Mouse (Mus musculus) liver, adult (tissue): Measurements from ENCODE around the gene Trp53i11.

ENCODE experiments used
- GATA4 ChIP-seq: IDR thresholded peaks from 2 replicates; pipeline ENCODE4 v1.6.1; 2014; ENCODE audit warnings: mild to moderate bottlenecking, low read length; ENCODE audit not compliant: insufficient replicate concordance

The Trp53i11 gene

GRCm38 (mm10) chr2:93238864-93239263, 51.5 kb downstream of the Trp53i11 start:
- no peak for TF ChIP-seq GATA4

- TF ChIP-seq GATA4: no peak
These were observed 54.8 kb downstream of the Trp53i11 start for GRCm38 (mm10) chr2:93242166-93242565.

DNA sequence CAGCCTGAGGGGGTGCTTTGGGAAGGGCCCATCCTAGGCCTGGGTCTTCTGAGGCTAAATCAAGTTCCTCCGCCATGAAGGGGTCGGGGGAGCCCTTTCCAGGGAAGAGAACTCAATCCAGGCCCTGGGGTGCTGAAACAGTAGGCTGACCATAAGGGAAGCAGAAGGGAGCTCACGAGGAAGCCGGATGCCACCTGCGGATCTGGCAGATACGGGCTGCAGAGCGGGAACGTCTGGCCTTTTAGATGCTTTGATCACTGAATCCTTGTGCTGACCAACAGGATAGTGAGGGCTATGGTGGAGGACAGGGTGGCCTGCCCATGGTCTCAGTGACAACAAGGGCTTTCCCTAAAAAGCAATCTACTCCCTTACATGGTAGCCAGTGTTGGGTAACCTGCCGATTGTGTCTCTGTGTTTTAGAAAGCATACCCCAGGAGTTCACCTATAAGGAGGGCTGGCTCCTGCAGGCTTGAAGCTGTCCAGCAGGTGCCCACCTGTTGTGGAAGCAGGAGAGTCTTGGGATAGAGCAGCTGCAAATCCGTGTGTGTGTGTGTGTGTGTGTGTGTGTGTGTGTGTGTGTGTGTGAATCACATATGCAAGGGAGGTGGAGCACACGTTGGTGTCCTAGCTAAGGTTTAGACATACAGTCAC, 56.2 kb downstream of the Trp53i11 start:
- TF ChIP-seq GATA4: no peak

- TF ChIP-seq GATA4: no peak
These were observed 56.7 kb downstream of the Trp53i11 start for GRCm38 (mm10) chr2:93244090-93244443.

GRCm38 (mm10) chr2:93249058-93249457, 61.7 kb downstream of the Trp53i11 start:
- TF ChIP-seq GATA4: no peak

- no peak for TF ChIP-seq GATA4
These were observed 63.3 kb downstream of the Trp53i11 start for GRCm38 (mm10) chr2:93250611-93251010.
